Mouse (Mus musculus) left cerebral cortex, postnatal 10 days (tissue): ENCODE measurements around the gene Plekha7. TPM values are rescaled to one million over a fixed set of nuclear protein-coding genes. Genes with fewer than 3 reads are reported as not detected.

ENCODE experiments used
- DNase-seq, 2 experiments: peaks; one replicate each; pipeline ENCODE4 v3.0.0; 2021 to 2022; ENCODE audit warnings: low spot score in 2 of 2, mixed read lengths in 1 of 2; ENCODE audit errors: extremely low spot score in 1 of 2
- intact Hi-C: fragments of 180-260 bp; cut with DNase I; formaldehyde crosslinking; loops from one replicate; pipeline ENCODE4 v1.15.1; 2025
- total RNA-seq, 2 experiments: library from RNA; stranded (reverse); gene quantifications; 2 replicates each; pipeline ENCODE4 v1.2.3; 2021

The Plekha7 gene
- total RNA-seq, 2 experiments from 2014 or later, result 18.7 to 23.6 TPM

GRCm38 (mm10) chr7:116298389-116298788 is 9.8 kb downstream of the Plekha7 start:
- DNase-seq, result no peak
- intact Hi-C loops, result no loop called here

- DNase-seq, result no peak
- intact Hi-C loops, result no loop called here
These were observed 13.2 kb downstream of the Plekha7 start for GRCm38 (mm10) chr7:116294961-116295360.

- intact Hi-C loops, result no loop called here
- DNase-seq, result no peak
These were observed 15.8 kb downstream of the Plekha7 start for GRCm38 (mm10) chr7:116292377-116292776.

- no peak for DNase-seq
- intact Hi-C loops, result no loop called here
These were observed 17.6 kb downstream of the Plekha7 start for GRCm38 (mm10) chr7:116290559-116290958.

GRCm38 (mm10) chr7:116288996-116289395 is 19.2 kb downstream of the Plekha7 start:
- intact Hi-C loops, result no loop called here
- no peak for DNase-seq

GRCm38 (mm10) chr7:116287959-116288358 is 20.2 kb downstream of the Plekha7 start:
- intact Hi-C loops, result no loop called here

GRCm38 (mm10) chr7:116286611-116287355 is 21.4 kb downstream of the Plekha7 start:
- intact Hi-C loops, result no loop called here
- DNase-seq, result no peak

More at GRCm38 (mm10) chr7:116287959-116288358, 20.2 kb downstream of the Plekha7 start:
- no peak for DNase-seq

- DNase-seq, result no peak
- intact Hi-C loops, result no loop called here
These were observed 22.0 kb downstream of the Plekha7 start for GRCm38 (mm10) chr7:116286173-116286572.

GRCm38 (mm10) chr7:116285216-116285615 is 23.0 kb downstream of the Plekha7 start:
- intact Hi-C loops, result no loop called here
- no peak for DNase-seq

- intact Hi-C loops, result no loop called here
- peak; percentile 38 to 52 for DNase-seq
These were observed 25.4 kb downstream of the Plekha7 start for GRCm38 (mm10) chr7:116282755-116283154.

GRCm38 (mm10) chr7:116280126-116280525 is 28.1 kb downstream of the Plekha7 start:
- DNase-seq, result no peak
- intact Hi-C loops, result no loop called here

GRCm38 (mm10) chr7:116278280-116278679 is 29.9 kb downstream of the Plekha7 start:
- no peak for DNase-seq
- intact Hi-C loops, result no loop called here

GRCm38 (mm10) chr7:116276315-116276714 is 31.9 kb downstream of the Plekha7 start:
- intact Hi-C loops, result no loop called here
- no peak for DNase-seq

- intact Hi-C loops, result no loop called here
- no peak for DNase-seq
These were observed 35.1 kb downstream of the Plekha7 start for GRCm38 (mm10) chr7:116273111-116273510.

- intact Hi-C loops, result no loop called here
- DNase-seq, result no peak
These were observed 38.6 kb downstream of the Plekha7 start for GRCm38 (mm10) chr7:116269501-116269995.

- DNase-seq, result no peak
- intact Hi-C loops, result no loop called here
These were observed 39.9 kb downstream of the Plekha7 start for GRCm38 (mm10) chr7:116268113-116268926.

GRCm38 (mm10) chr7:116263281-116263680 is 44.9 kb downstream of the Plekha7 start:
- intact Hi-C loops, result loop anchor here (5.0 kb wide), 1 partner anchor 59 kb away; no protein-coding TSS in a partner anchor

GRCm38 (mm10) chr7:116262508-116262907 is 45.7 kb downstream of the Plekha7 start:
- intact Hi-C loops, result loop anchor here (5.0 kb wide), 1 partner anchor 60 kb away; no protein-coding TSS in a partner anchor
- no peak for DNase-seq

More at GRCm38 (mm10) chr7:116263281-116263680, 44.9 kb downstream of the Plekha7 start:
- DNase-seq, result no peak

- DNase-seq, result peak in 1 of 2 experiments; percentile 43
- intact Hi-C loops, result loop anchor here (5.0 kb wide), 1 partner anchor 60 kb away; no protein-coding TSS in a partner anchor
These were observed 46.1 kb downstream of the Plekha7 start for GRCm38 (mm10) chr7:116262101-116262500.
